Mouse (Mus musculus): Measurements from ENCODE around the gene Accsl. TPM values are rescaled to one million over a fixed set of nuclear protein-coding genes. Genes with fewer than 3 reads are reported as not detected.

Accsl gene
- total RNA-seq (2021): under 1 TPM in 1 of 2 experiments, not detected in 1; 0.54 TPM
- long read RNA-seq, experiment 1, partial matches to known transcripts: 1 of 1 reads
- long read RNA-seq, experiment 1, other reads (novel, unspliced or antisense): 0 of 1 reads
- long read RNA-seq, experiment 2: 0 reads

DNA sequence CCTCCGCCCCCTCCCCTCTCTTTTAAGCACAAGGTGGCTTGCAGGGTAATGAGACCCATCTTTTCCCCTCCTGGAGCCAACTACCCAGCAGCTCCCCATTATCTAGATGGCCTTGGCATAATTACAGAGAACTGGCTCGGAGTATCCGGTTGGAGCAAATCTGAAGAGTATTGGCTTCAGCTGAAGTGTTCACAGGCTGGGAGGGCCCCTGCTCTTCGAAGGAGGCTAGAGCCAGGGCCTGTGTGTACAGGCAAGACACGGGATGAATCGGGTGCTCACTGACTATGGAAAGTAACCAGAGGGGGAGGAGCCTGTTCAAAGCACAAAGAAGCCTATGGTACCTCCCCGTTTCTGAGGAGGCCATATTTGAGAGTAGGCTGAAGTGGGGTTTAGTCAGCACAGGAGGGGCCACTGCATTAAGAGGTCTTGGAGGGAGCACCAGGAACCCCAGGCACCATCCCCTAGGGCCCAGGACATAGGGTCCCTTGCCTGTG is at the start of gene Accsl:
Accsl (minus strand) TSS at position 51 of the 494 bp plus-strand sequence.
- DNase-seq (ENCODE audit: low spot score in 2 of 2): no peak
- Histone ChIP-seq H3K27ac (no peak within 1 kb of the TSS), H3K4me3 (no peak within 1 kb of the TSS)
- no peak for TF ChIP-seq CTCF (conservative IDR thresholded peaks at IDR 0.05)

DNA sequence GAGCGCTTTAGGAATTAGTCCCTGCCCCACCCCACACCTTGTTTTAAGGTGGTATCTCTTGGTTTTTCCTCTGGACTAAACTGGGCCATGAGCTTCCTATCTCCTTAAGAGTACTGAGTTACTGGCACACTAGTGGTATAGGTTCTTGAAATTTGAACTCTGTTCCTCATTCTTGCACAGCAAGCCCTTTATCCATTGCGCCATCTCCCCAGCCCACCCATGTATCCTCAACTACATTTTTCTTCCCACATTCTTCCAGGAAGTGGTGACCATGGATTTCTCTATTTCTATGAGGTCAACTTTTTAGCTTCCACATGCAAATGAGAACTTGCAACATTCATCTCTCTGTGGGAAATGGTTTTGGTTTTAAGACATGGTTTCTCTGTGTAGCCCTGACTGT is 44.6 kb upstream of the Accsl start:
- no peak for TF ChIP-seq CTCF (conservative IDR thresholded peaks at IDR 0.05)
- no peak for DNase-seq (ENCODE audit: low spot score in 2 of 2)
- Histone ChIP-seq H3K27ac (no peak overlapping the region), H3K4me3 (no peak overlapping the region)

- H3K27ac ChIP-seq: no peak overlapping the region
- DNase-seq (ENCODE audit: low spot score in 2 of 2): no peak
- H3K4me3 ChIP-seq: no peak overlapping the region
- TF ChIP-seq CTCF (conservative IDR thresholded peaks at IDR 0.05): no peak
These were observed 43.0 kb upstream of the Accsl start for GRCm38 (mm10) chr2:93911942-93912341.

DNA sequence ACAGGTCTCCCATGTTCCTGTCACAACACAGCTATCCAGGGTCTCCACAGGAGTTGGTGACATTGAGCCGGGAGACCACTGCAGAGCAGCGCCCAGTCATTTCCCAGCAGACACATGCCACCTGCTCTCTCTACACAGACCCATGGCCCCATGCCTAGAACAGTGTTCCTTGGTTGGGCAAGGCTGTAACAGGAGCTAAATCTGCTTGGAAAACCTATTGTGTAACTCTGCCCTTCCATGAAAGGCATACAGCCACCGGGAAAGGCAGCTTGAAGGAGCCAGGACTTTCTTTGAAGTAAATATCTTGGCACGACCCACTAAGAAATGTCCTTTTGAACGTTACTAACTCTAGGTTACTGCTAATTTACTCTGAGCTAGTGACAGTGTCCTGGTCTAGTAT is 40.8 kb upstream of the Accsl start:
- no peak for TF ChIP-seq CTCF (conservative IDR thresholded peaks at IDR 0.05)
- H3K4me3 ChIP-seq: no peak overlapping the region
- no peak overlapping the region for H3K27ac ChIP-seq
- no peak for DNase-seq (ENCODE audit: low spot score in 2 of 2)

GRCm38 (mm10) chr2:93907519-93908294 is 38.8 kb upstream of the Accsl start:
- Histone ChIP-seq H3K27ac (peak overlapping the region; percentile 37), H3K4me3 (no peak overlapping the region)
- DNase-seq (ENCODE audit: low spot score in 2 of 2): no peak
- no peak for TF ChIP-seq CTCF (conservative IDR thresholded peaks at IDR 0.05)

DNA sequence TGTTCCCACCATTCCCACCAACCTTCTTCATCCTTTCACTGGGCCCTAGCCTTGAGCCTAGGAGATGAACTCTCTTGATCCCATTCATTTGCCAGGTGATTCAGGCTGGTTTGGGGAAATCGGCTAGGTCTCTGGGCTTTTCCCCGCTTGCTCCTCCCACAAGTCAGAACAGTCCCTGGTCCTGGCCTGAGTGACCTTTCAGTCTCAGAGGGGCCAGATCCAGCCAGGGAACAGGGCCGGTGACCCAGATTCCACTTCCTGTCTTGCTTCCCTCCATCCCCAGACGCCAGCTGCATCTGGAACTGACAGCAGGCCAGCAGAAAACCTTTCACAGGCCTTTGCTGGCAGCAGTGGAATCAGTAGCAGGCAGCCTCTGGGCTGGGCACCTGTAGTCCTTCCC is 37.4 kb upstream of the Accsl start:
- Histone ChIP-seq H3K4me3 (no peak overlapping the region), H3K27ac (peak overlapping the region; percentile 9)
- no peak for DNase-seq (ENCODE audit: low spot score in 2 of 2)
- TF ChIP-seq CTCF (conservative IDR thresholded peaks at IDR 0.05): no peak

GRCm38 (mm10) chr2:93903415-93903814 is 34.5 kb upstream of the Accsl start:
- peak; percentile 43 to 44 for DNase-seq (ENCODE audit: low spot score in 2 of 2)
- no peak overlapping the region for H3K4me3 ChIP-seq
- no peak for TF ChIP-seq CTCF (conservative IDR thresholded peaks at IDR 0.05)
- H3K27ac ChIP-seq: peak overlapping the region; percentile 61; the same call in 1 of the 2 replicates

- no peak for DNase-seq (ENCODE audit: low spot score in 2 of 2)
- TF ChIP-seq CTCF (conservative IDR thresholded peaks at IDR 0.05): no peak
- Histone ChIP-seq H3K27ac (peak overlapping the region; percentile 61; the same call in 1 of the 2 replicates), H3K4me3 (no peak overlapping the region)
These were observed 33.8 kb upstream of the Accsl start for GRCm38 (mm10) chr2:93902680-93903305.

GRCm38 (mm10) chr2:93899397-93900380 is 30.7 kb upstream of the Accsl start:
- DNase-seq (ENCODE audit: low spot score in 2 of 2): peak; percentile 39 to 67
- peak overlapping the region; percentile 76 for H3K27ac ChIP-seq

GRCm38 (mm10) chr2:93891611-93892280 is 22.8 kb upstream of the Accsl start:
- no peak for TF ChIP-seq CTCF (conservative IDR thresholded peaks at IDR 0.05)
- DNase-seq (ENCODE audit: low spot score in 2 of 2): peak; percentile 64 to 74
- peak overlapping the region; percentile 76 for H3K27ac ChIP-seq
- no peak overlapping the region for H3K4me3 ChIP-seq

More at GRCm38 (mm10) chr2:93899397-93900380, 30.7 kb upstream of the Accsl start:
- TF ChIP-seq CTCF (conservative IDR thresholded peaks at IDR 0.05): no peak
- no peak overlapping the region for H3K4me3 ChIP-seq

DNA sequence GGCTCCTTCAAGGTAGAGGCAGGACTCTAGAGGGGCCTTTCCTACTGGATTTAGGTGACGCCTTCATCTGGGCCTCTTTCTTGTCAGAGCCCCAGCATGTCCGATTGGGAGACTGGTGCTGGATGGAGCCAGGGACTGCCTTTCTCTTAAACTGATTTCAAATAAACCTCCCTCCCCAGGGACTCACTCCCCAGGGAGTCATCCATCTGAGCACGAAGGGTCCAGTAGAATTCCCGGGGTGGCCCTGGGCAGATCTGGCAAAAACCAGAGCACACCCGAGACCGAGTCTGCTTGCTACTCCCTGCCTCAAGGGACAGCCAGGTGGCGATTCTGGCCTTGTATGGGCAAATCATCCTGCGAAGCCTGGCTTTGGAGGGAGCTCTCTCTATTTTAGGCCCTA is 21.2 kb upstream of the Accsl start:
- Histone ChIP-seq H3K27ac (no peak overlapping the region), H3K4me3 (no peak overlapping the region)
- no peak for DNase-seq (ENCODE audit: low spot score in 2 of 2)
- no peak for TF ChIP-seq CTCF (conservative IDR thresholded peaks at IDR 0.05)

GRCm38 (mm10) chr2:93889071-93889470 is 20.1 kb upstream of the Accsl start:
- Histone ChIP-seq H3K4me3 (no peak overlapping the region), H3K27ac (no peak overlapping the region)
- DNase-seq (ENCODE audit: low spot score in 2 of 2): no peak
- no peak for TF ChIP-seq CTCF (conservative IDR thresholded peaks at IDR 0.05)
